Mouse (Mus musculus) heart, adult 2 months (tissue): Measurements from ENCODE around the gene Ctnna3.

ENCODE experiments used
- CTCF ChIP-seq: fragments of 200-600 bp; IDR thresholded peaks from 2 replicates; pipeline ENCODE4 v1.8.1; 2022; ENCODE audit warnings: antibody characterized with exemption, mild to moderate bottlenecking, moderate library complexity
- POLR2A ChIP-seq: fragments of 200-500 bp; IDR thresholded peaks from 2 replicates; pipeline ENCODE4 v1.6.1; 2011; ENCODE audit warnings: mild to moderate bottlenecking, low read depth, low read length, control low read depth; ENCODE audit not compliant: insufficient read depth

DNA sequence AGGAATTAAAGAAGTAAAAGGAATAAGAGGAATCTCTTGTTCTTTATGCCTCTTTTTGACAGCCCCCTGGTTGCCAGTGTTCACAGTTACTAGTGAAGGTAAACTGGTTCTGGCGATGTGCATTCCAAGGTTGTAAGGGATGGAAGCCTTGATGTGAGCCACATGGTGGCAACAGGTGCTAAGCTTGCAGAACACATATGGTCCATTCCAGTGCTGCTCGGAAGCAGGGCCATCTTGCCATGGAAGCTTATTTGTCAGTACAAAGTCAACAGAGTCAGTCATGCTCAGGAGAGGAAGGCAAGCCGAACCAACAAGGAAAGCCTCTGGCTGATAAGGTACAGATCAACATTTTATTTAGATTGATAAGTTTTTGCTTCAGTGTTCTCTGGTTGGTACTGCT, 652.4 kb downstream of the Ctnna3 start:
- TF ChIP-seq CTCF (no peak), POLR2A (no peak)
